Mouse (Mus musculus) midbrain, postnatal 0 days (tissue): Measurements from ENCODE around the gene Cdc34b. TPM values are rescaled to one million over a fixed set of nuclear protein-coding genes. Genes with fewer than 3 reads are reported as not detected.

Source experiments
- ATAC-seq: fragments of 200-750 bp; cut with Nextera tagmentation; 2 replicates; pipeline ENCODE4 v1.8.0; 2017; ENCODE audit warnings: moderate number of reproducible peaks, mild to moderate bottlenecking, moderate TSS enrichment, moderate library complexity; ENCODE audit not compliant: low FRiP score
- DNase-seq: peaks from one replicate; pipeline ENCODE4 v3.0.0-alpha.2; 2015; ENCODE audit warnings: low spot score
- H3K27ac ChIP-seq: fragments of 300-500 bp; sonication (generic); 2 replicates; pipeline ENCODE4 v1.5.1; 2014; ENCODE audit warnings: low read depth, mild to moderate bottlenecking, low read length, mixed read lengths
- H3K27me3 ChIP-seq: fragments of 300-500 bp; sonication (generic); 2 replicates; pipeline ENCODE4 v1.6.1; 2014; ENCODE audit warnings: low read length, control low read depth, mixed read lengths; ENCODE audit not compliant: insufficient read depth
- H3K36me3 ChIP-seq: fragments of 300-500 bp; sonication (generic); 2 replicates; pipeline ENCODE4 v1.6.1; 2014; ENCODE audit warnings: low read length, control low read depth, mixed read lengths; ENCODE audit not compliant: insufficient read depth
- H3K4me1 ChIP-seq: fragments of 300-500 bp; sonication (generic); 2 replicates; pipeline ENCODE4 v1.6.1; 2014; ENCODE audit warnings: mild to moderate bottlenecking, control low read depth, antibody characterized with exemption, low read length, mixed read lengths; ENCODE audit not compliant: insufficient read depth
- H3K4me2 ChIP-seq: fragments of 300-500 bp; sonication (generic); 2 replicates; pipeline ENCODE4 v1.6.1; 2014; ENCODE audit warnings: low read depth, mild to moderate bottlenecking, low read length, mixed read lengths; ENCODE audit not compliant: poor library complexity, severe bottlenecking
- H3K4me3 ChIP-seq: fragments of 300-500 bp; sonication (generic); 2 replicates; pipeline ENCODE4 v1.5.1; 2014; ENCODE audit warnings: low read depth, mild to moderate bottlenecking, low read length, moderate library complexity
- H3K9ac ChIP-seq: fragments of 300-500 bp; sonication (generic); replicated peaks from 2 replicates; pipeline ENCODE4 v1.6.1; 2014; ENCODE audit warnings: mild to moderate bottlenecking, low read length, moderate library complexity, mixed read lengths; ENCODE audit not compliant: poor library complexity, severe bottlenecking
- H3K9me3 ChIP-seq: fragments of 300-500 bp; sonication (generic); 2 replicates; pipeline ENCODE4 v1.6.1; 2016; ENCODE audit warnings: low read length, control low read depth
- CTCF ChIP-seq: IDR thresholded peaks from 2 replicates; pipeline ENCODE4 v1.5.1; 2016; ENCODE audit warnings: antibody characterized with exemption, mild to moderate bottlenecking
- WGBS: fragments of 180-500 bp; shearing (Covaris S2); extraction: QIAGEN DNeasy Blood & Tissue Kit; methylation state at CpG from one replicate; pipeline ENCODE4 v1.1.7; 2014; 5-methylcytosine and 5-hydroxymethylcytosine counted together
- polyA plus RNA-seq: library from polyadenylated mRNA; unstranded; fragments of >200 nt; fragmentation: Nextera tagmentation; extraction: Ambion mirVana; gene quantifications from 2 replicates; pipeline ENCODE4 v1.2.1, GENCODE M21; 2015
- total RNA-seq: library from RNA; depleted of rRNA; stranded (reverse); fragments of >200 nt; gene quantifications from 2 replicates; pipeline ENCODE4 v1.2.3, GENCODE M21; 2014

Gene Cdc34b
- total and polyA plus RNA-seq, 2 experiments from 2014 or later: 0.14 TPM; not detected in 1

DNA sequence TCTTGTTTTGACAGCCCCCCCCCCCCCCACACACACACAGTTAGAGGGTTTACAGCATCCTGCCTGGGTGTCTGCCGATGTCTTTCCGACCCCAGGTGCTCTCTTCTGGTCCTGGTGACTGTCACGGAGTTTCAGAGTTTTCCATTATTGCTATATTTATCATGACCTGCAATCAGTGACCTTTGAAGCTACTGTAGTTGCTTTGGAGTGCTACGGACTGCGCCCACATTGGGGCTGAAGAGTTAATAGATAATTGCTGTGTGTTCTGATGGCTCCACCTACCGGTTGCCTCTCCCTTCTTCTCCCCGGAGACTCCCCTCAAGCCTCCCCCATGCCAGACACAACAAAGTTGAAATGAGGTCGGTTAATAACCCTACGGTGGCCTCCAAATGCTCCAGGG, 24.8 kb upstream of the Cdc34b start:
- DNase-seq (peak; percentile 52), ATAC-seq (no peak)
- H3K9ac ChIP-seq: no peak overlapping the region
- no peaks in the 10 kb centered on the region for H3K36me3 ChIP-seq
- TF ChIP-seq CTCF: peak; percentile 55
- no peaks in the 10 kb centered on the region for H3K27me3 ChIP-seq
- no peak overlapping the region for H3K4me3 ChIP-seq
- H3K9me3 ChIP-seq: no peaks in the 10 kb centered on the region
- H3K4me1 ChIP-seq: no peaks in the 10 kb centered on the region; the same call in 1 of the 2 replicates
- 12% methylated on average over 9 of the region's 9 CpGs for whole genome bisulfite sequencing
- no peak overlapping the region for H3K4me2 ChIP-seq
- H3K27ac ChIP-seq: no peak overlapping the region

DNA sequence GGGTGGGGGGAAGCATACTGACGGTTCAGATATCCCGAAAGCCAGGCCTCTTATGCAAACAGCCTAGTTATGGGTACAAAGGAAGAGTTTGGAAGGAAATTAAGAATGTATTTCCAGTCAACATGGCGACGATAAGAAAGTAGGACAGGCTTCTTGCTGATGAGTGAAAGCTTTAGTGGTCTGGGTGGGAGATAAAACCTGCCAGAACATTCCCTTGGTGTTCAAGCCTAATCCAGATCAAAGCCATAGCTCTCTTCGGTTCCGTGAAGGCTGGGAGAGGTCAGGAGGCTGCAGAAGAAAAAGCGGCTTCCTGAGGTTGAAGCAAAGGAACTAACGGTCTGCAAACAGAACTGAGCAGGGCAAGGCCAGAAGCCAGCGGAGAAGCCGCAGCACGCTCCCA, 24.3 kb upstream of the Cdc34b start:
- no peak overlapping the region for H3K27ac ChIP-seq
- no peaks in the 10 kb centered on the region; the same call in 1 of the 2 replicates for H3K4me1 ChIP-seq
- H3K9ac ChIP-seq: no peak overlapping the region
- no peaks in the 10 kb centered on the region for H3K9me3 ChIP-seq
- no peak overlapping the region for H3K4me2 ChIP-seq
- ATAC-seq (no peak), DNase-seq (no peak)
- TF ChIP-seq CTCF: no peak
- no peaks in the 10 kb centered on the region for H3K36me3 ChIP-seq
- WGBS: 26% methylated on average over 11 of the region's 11 CpGs
- H3K27me3 ChIP-seq: no peaks in the 10 kb centered on the region
- no peak overlapping the region for H3K4me3 ChIP-seq

- Histone ChIP-seq H3K9ac (no peak overlapping the region), H3K36me3 (no peaks in the 10 kb centered on the region), H3K27ac (no peak overlapping the region), H3K4me1 (no peaks in the 10 kb centered on the region; the same call in 1 of the 2 replicates), H3K4me2 (no peak overlapping the region), H3K9me3 (no peaks in the 10 kb centered on the region), H3K4me3 (no peak overlapping the region), H3K27me3 (no peaks in the 10 kb centered on the region)
- DNase-seq (no peak), ATAC-seq (no peak)
- WGBS: 87% methylated on average over 7 of the region's 7 CpGs
- TF ChIP-seq CTCF: no peak
These were observed 23.3 kb upstream of the Cdc34b start for GRCm38 (mm10) chr11:94718113-94718909.

DNA sequence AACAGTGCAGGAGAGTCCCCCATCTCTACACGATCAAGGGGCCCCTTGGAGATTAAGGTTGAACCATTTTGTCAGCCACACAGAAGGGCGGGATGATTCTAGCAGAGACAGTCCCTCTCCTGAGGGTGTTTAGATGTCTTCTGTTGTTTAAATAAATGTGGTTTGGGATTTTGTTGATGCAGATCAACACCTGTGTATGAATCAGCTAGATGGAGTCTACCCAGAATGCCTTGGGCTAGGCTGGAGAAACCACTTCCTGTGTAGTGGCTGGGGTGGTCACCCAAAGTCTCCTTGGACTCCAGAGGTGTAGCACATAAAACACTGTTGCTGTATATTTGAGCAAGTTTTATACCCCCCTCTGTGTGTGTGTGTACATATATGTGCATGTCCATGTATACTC, 22.4 kb upstream of the Cdc34b start:
- DNase-seq (no peak), ATAC-seq (no peak)
- Histone ChIP-seq H3K27ac (no peak overlapping the region), H3K36me3 (no peaks in the 10 kb centered on the region), H3K27me3 (no peaks in the 10 kb centered on the region), H3K9ac (no peak overlapping the region), H3K4me1 (no peaks in the 10 kb centered on the region; the same call in 1 of the 2 replicates), H3K4me3 (no peak overlapping the region), H3K4me2 (no peak overlapping the region), H3K9me3 (no peaks in the 10 kb centered on the region)
- WGBS: 75% methylated on average over 2 of the region's 2 CpGs
- TF ChIP-seq CTCF: no peak

DNA sequence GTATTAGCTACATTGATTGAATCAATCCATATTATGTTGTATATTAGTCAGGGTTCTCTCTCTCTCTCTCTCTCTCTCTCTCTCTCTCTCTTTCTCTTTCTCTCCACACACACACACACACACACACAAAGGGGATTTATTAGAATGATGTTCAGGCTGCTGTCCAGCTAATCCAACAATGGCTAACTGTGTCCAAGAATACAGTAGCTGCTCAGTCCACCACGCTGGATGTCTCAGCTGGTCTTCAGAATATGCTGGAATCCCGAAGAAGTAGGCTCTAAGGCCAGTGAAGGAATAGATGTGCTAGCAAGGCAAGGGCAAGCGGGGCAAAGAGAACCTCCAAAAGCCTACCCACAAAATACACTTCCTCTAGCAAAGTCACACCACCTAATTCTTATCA, 14.3 kb upstream of the Cdc34b start:
- Histone ChIP-seq H3K4me2 (no peak overlapping the region), H3K36me3 (no peaks in the 10 kb centered on the region), H3K9ac (no peak overlapping the region), H3K4me3 (no peak overlapping the region), H3K4me1 (no peaks in the 10 kb centered on the region), H3K9me3 (no peaks in the 10 kb centered on the region), H3K27ac (no peak overlapping the region), H3K27me3 (no peaks in the 10 kb centered on the region)
- WGBS: 77% methylated on average over 3 of the region's 3 CpGs
- ATAC-seq (no peak), DNase-seq (no peak)
- TF ChIP-seq CTCF: no peak

DNA sequence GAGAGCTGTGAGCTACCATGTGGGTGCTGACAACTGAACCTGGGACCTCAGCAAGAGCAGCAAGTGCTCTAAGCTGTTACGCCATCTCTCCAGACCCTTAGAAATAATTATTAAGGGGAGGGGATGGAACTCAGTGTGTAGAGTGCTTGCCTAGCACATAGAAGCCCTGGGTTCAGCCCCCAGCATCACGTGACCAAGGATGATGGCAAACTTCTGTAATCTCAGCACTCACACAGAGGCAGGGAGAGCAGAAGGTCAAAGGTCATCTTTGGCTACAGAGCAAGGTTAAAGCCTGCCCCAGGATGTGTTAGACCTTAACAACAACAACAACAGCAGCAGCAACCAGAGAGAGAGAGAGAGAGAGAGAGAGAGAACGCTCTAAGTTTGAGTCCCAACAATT, 13.0 kb upstream of the Cdc34b start:
- Histone ChIP-seq H3K27ac (no peak overlapping the region), H3K27me3 (no peaks in the 10 kb centered on the region), H3K36me3 (no peaks in the 10 kb centered on the region), H3K4me1 (no peaks in the 10 kb centered on the region), H3K4me2 (no peak overlapping the region), H3K4me3 (no peak overlapping the region), H3K9ac (no peak overlapping the region), H3K9me3 (no peaks in the 10 kb centered on the region)
- no peak for DNase-seq
- 78% methylated on average over 3 of the region's 3 CpGs for WGBS
- no peak for ATAC-seq
- TF ChIP-seq CTCF: no peak
